In genomic region chr11:74837694-74838431, GRCm38 (mm10) we compare ENCODE assay signal across 8 mouse cellular contexts. TPM values are rescaled to one million over a fixed set of nuclear protein-coding genes. Genes with fewer than 3 reads are reported as not detected.
A peak's percentile ranks its signal among the peaks of the same experiment; 100 is the strongest.
DNase-seq lines count a peak whose midpoint lies in the region; ATAC-seq and TF ChIP-seq lines count a peak whose summit lies in the region.

No protein-coding gene starts in this region.

- POLR2A ChIA-PET in Patski (lab: Charles Lee), result interaction anchor here (1.5 kb wide), 1 partner anchor 8 kb away, joined by 4 read pairs; no protein-coding TSS in a partner anchor

- no peak for TF ChIP-seq CTCF in Patski (IDR thresholded peaks at IDR 0.05)

- H3K27me3 ChIP-seq in Patski, result no peaks in the 10 kb centered on the region
- H3K27me3 ChIP-seq in hindbrain, embryonic 12.5 days, result no peaks in the 10 kb centered on the region

- H3K27ac ChIP-seq in hindbrain, embryonic 12.5 days, result peak overlapping the region; percentile 92

- H3K9ac ChIP-seq in hindbrain, embryonic 12.5 days, result peak overlapping the region; percentile 64

- peak overlapping the region; percentile 62 for H3K4me2 ChIP-seq in hindbrain, embryonic 12.5 days (replicated peaks)

- H3K4me3 ChIP-seq in hindbrain, embryonic 12.5 days, result peak overlapping the region; percentile 62

- in situ Hi-C loops in Patski (cut with MboI; ENCODE audit: low pct_unique_long_range_greater_than_20kb), result no loop called here

- 1% methylated on average over 44 of the region's 54 CpGs for whole genome bisulfite sequencing in hindbrain, embryonic 12.5 days

- no peak for DNase-seq in Patski (ENCODE audit: low read depth, low spot score)
- DNase-seq in cerebellum, postnatal 14 days, result peak; percentile 93
- peak; percentile 86 for DNase-seq in frontal cortex, postnatal 14 days (ENCODE audit: low spot score in 2 of 2)
- DNase-seq in layer of hippocampus, postnatal 25 days (ENCODE audit: extremely low spot score in 1 of 2, low spot score in 1 of 2), result peak; percentile 76 to 82
- DNase-seq in lung, postnatal 14 days, result peak; percentile 95
- peak; percentile 92 for DNase-seq in ovary, postnatal 36 days (ENCODE audit: low spot score)
- DNase-seq in thymus, postnatal 14 days, result peak; percentile 98

- peaks cover 53% of the 10 kb centered on the region for H3K4me1 ChIP-seq in hindbrain, embryonic 12.5 days

- peaks cover 19% of the 10 kb centered on the region for H3K36me3 ChIP-seq in hindbrain, embryonic 12.5 days

- ATAC-seq in Patski, result peak; percentile 15
- peak; percentile 81 for ATAC-seq in hindbrain, embryonic 12.5 days (ENCODE audit: low FRiP score)

- CTCF ChIA-PET in Patski (lab: Charles Lee), result interaction anchor here (1.0 to 1.7 kb wide), 2 partner anchors 11 to 16 kb away, joined by 4 read pairs; no protein-coding TSS in a partner anchor

- no peaks in the 10 kb centered on the region for H3K9me3 ChIP-seq in hindbrain, embryonic 12.5 days (replicated peaks)

RNA-seq across cellular contexts. Expression of gene Mnt, which starts 7.1 kb away (rescaled TPM):
- 24.7 TPM for polyA plus RNA-seq in Patski (2021)
- polyA plus RNA-seq in hindbrain, embryonic 12.5 days (2016; fragmentation: Nextera tagmentation; extraction: Ambion mirVana), result 8.3 and 8.4 TPM in 2 replicates
- 10 to 100 TPM; 28.9 to 34.4 TPM for total RNA-seq in layer of hippocampus, postnatal 25 days (2021)

RNA-seq across cellular contexts. Expression of gene Sgsm2, which starts 59.0 kb away (rescaled TPM):
- 27.0 TPM for polyA plus RNA-seq in Patski (2021)
- 15.8 and 16.1 TPM in 2 replicates for polyA plus RNA-seq in hindbrain, embryonic 12.5 days (2016; fragmentation: Nextera tagmentation; extraction: Ambion mirVana)
- total RNA-seq in layer of hippocampus, postnatal 25 days (2021), result 10 to 100 TPM; 82.9 to 86.4 TPM
